ENCODE assay signal across 14 mouse cellular contexts in the genomic region with DNA sequence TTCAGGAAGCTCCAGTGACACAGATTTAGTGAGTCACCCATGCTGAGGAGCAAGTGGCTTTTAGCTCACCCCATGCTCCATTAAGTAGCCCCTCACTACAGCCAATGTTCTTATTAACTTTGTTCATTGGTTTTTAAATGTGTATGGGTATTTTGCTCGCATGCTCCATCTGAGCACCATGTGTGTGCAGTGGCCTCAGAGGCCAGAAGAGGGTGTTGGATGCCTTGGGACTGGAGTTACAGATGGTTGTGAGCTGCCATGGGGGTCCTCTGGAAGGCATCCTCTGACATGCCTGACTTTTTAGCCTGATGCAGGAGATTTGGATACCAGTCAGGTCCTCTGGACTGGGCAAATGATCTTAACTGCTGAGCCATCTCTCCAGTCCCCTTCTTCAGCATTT. TPM values are rescaled to one million over a fixed set of nuclear protein-coding genes. Genes with fewer than 3 reads are reported as not detected.
DNase-seq lines count a peak whose midpoint lies in the region; ATAC-seq and TF ChIP-seq lines count a peak whose summit lies in the region.
"Had no signal": no experiment of that assay in that cellular context is flagged by ENCODE, and none has a peak within 500 bp of the region (broad histone marks: within the 10 kb centered on the region; RNA-seq: fewer than 3 reads in every experiment).

No protein-coding gene starts in this region.

- H3K9ac ChIP-seq in heart, adult 2 months (ENCODE audit: low read depth, low read length): no peak overlapping the region
- no peak overlapping the region for H3K9ac ChIP-seq in heart, embryonic 11.5 days (ENCODE audit: low read depth, low read length)
- H3K9ac ChIP-seq in neural tube, embryonic 15.5 days (replicated peaks): no peak overlapping the region
- H3K9ac ChIP-seq in forebrain, embryonic 15.5 days (replicated peaks): no peak overlapping the region
- H3K9ac ChIP-seq: liver, embryonic 13.5 days had no signal

- no peaks in the 10 kb centered on the region for H3K36me3 ChIP-seq in heart, adult 2 months (ENCODE audit: control insufficient read depth, insufficient read depth, low read length)
- H3K36me3 ChIP-seq in heart, embryonic 11.5 days (ENCODE audit: control insufficient read depth, insufficient read depth, low read length): no peaks in the 10 kb centered on the region
- H3K36me3 ChIP-seq in neural tube, embryonic 15.5 days: no peaks in the 10 kb centered on the region
- H3K36me3 ChIP-seq in forebrain, embryonic 15.5 days: no peaks in the 10 kb centered on the region
- H3K36me3 ChIP-seq: liver, embryonic 13.5 days had no signal

- no peak overlapping the region for H3K4me2 ChIP-seq in heart, embryonic 11.5 days
- H3K4me2 ChIP-seq in neural tube, embryonic 15.5 days: no peak overlapping the region
- H3K4me2 ChIP-seq in forebrain, embryonic 15.5 days (replicated peaks): no peak overlapping the region
- H3K4me2 ChIP-seq: liver, embryonic 13.5 days; midbrain, embryonic 11.5 days had no signal

- intact Hi-C loops in heart, adult 2 months (cut with DNase I): no loop called here

- H3K4me3 ChIP-seq in heart, adult 2 months: no peak overlapping the region
- H3K4me3 ChIP-seq in heart, embryonic 11.5 days (ENCODE audit: low read depth, low read length): no peak overlapping the region
- H3K4me3 ChIP-seq in layer of hippocampus, adult 2 months: no peak overlapping the region
- no peak overlapping the region for H3K4me3 ChIP-seq in neural tube, embryonic 15.5 days (replicated peaks)
- no peak overlapping the region for H3K4me3 ChIP-seq in forebrain, embryonic 15.5 days
- H3K4me3 ChIP-seq: erythroblast, embryonic 14.5 days; liver, embryonic 13.5 days had no signal

- ATAC-seq in heart, embryonic 11.5 days (replicated peaks; ENCODE audit: insufficient number of reproducible peaks, low FRiP score, low TSS enrichment): no peak
- no peak for ATAC-seq in neural tube, embryonic 15.5 days (ENCODE audit: low FRiP score)
- no peak for ATAC-seq in forebrain, embryonic 15.5 days (replicated peaks)

- no peak for TF ChIP-seq POLR2A in heart, adult 2 months (IDR thresholded peaks at IDR 0.05; ENCODE audit: insufficient read depth, low read depth, low read length)

- DNase-seq in heart, adult 2 months: no peak
- DNase-seq in layer of hippocampus, adult 2 months (ENCODE audit: low spot score in 2 of 2): no peak
- DNase-seq in layer of hippocampus, postnatal 36 days: no peak
- DNase-seq in neural tube, embryonic 10.5 days (ENCODE audit: extremely low spot score, low spot score): no peak
- DNase-seq in right cerebral cortex, postnatal 4 days: no peak
- DNase-seq: cerebellum, adult 8-10 months; gastrocnemius, postnatal 36 days; liver, embryonic 13.5 days; thymus, postnatal 14 days had no signal

- peaks cover 7% of the 10 kb centered on the region for H3K4me1 ChIP-seq in heart, adult 2 months (ENCODE audit: control insufficient read depth, insufficient read depth, low read length)
- H3K4me1 ChIP-seq in heart, embryonic 11.5 days (ENCODE audit: control insufficient read depth, insufficient read depth, low read length): no peaks in the 10 kb centered on the region
- peaks cover 4% of the 10 kb centered on the region for H3K4me1 ChIP-seq in neural tube, embryonic 15.5 days
- peaks cover 4% of the 10 kb centered on the region for H3K4me1 ChIP-seq in forebrain, embryonic 15.5 days

- H3K27me3 ChIP-seq in heart, adult 2 months (ENCODE audit: control insufficient read depth, insufficient read depth, low read length): no peaks in the 10 kb centered on the region
- H3K27me3 ChIP-seq in heart, embryonic 11.5 days (ENCODE audit: control insufficient read depth, insufficient read depth, low read length): no peaks in the 10 kb centered on the region
- no peaks in the 10 kb centered on the region for H3K27me3 ChIP-seq in neural tube, embryonic 15.5 days (replicated peaks)
- H3K27me3 ChIP-seq in forebrain, embryonic 15.5 days: no peaks in the 10 kb centered on the region
- H3K27me3 ChIP-seq: liver, embryonic 13.5 days had no signal

- peak; percentile 18; the same call in 1 of the 2 replicates for TF ChIP-seq CTCF in heart, adult 2 months (IDR thresholded peaks at IDR 0.05)
- peak; percentile 27; the same call in 1 of the 2 replicates for TF ChIP-seq CTCF in layer of hippocampus, adult 2 months (conservative IDR thresholded peaks at IDR 0.05)

- H3K79me2 ChIP-seq in heart, adult 2 months (replicated peaks; ENCODE audit: control insufficient read depth, insufficient read depth, low read length): no peaks in the 10 kb centered on the region

- H3K9me3 ChIP-seq in heart, embryonic 11.5 days (replicated peaks; ENCODE audit: control insufficient read depth, low read length): no peaks in the 10 kb centered on the region
- H3K9me3 ChIP-seq in neural tube, embryonic 15.5 days (replicated peaks): no peaks in the 10 kb centered on the region
- no peaks in the 10 kb centered on the region for H3K9me3 ChIP-seq in forebrain, embryonic 15.5 days
- H3K9me3 ChIP-seq: liver, embryonic 13.5 days had no signal

- no peak for TF ChIP-seq EP300 in heart, adult 2 months (IDR thresholded peaks at IDR 0.05; ENCODE audit: insufficient read depth, low read depth, low read length)

- peak overlapping the region; percentile 65 for H3K27ac ChIP-seq in heart, adult 2 months
- no peak overlapping the region for H3K27ac ChIP-seq in heart, embryonic 11.5 days (ENCODE audit: low read depth, low read length)
- H3K27ac ChIP-seq in layer of hippocampus, adult 2 months: peak overlapping the region; percentile 65; the same call in 1 of the 2 replicates
- 0 out of 2 replicates have a peak overlapping the region, but pooled peaks have one; percentile 23 for H3K27ac ChIP-seq in neural tube, embryonic 15.5 days (replicated peaks)
- no peak overlapping the region for H3K27ac ChIP-seq in forebrain, embryonic 15.5 days (replicated peaks)
- H3K27ac ChIP-seq: liver, embryonic 13.5 days had no signal

- 76% methylated on average over 1 of the region's 1 CpGs for WGBS in heart, adult 2 months
- WGBS in heart, embryonic 11.5 days (ENCODE audit: insufficient replicate concordance): 52% methylated on average over 1 of the region's 1 CpGs
- 86% methylated on average over 1 of the region's 1 CpGs for WGBS in neural tube, embryonic 15.5 days
- 71% methylated on average over 1 of the region's 1 CpGs for WGBS in forebrain, embryonic 15.5 days

RNA-seq across cellular contexts. Expression of gene Eif4h, which starts 4.8 kb away (rescaled TPM):
- total RNA-seq in heart, adult 2 months (2021): 100 to 1,000 TPM; 126 to 137 TPM
- polyA plus RNA-seq in heart, adult 2 months (2012; rRNA removed): 131 and 179 TPM in 2 replicates
- 344 and 355 TPM in 2 replicates for polyA plus RNA-seq in heart, embryonic 11.5 days (2014; fragmentation: Nextera tagmentation; extraction: Ambion mirVana)
- total RNA-seq in layer of hippocampus, adult 2 months (2021): 100 to 1,000 TPM; 298 to 323 TPM
- total RNA-seq in layer of hippocampus, postnatal 36 days (2021): 100 to 1,000 TPM; 304 to 317 TPM
- polyA plus RNA-seq in neural tube, embryonic 15.5 days (2015; fragmentation: Nextera tagmentation; extraction: Ambion mirVana): 317 and 361 TPM in 2 replicates
- 405 and 408 TPM in 2 replicates for polyA plus RNA-seq in forebrain, embryonic 15.5 days (2015; fragmentation: Nextera tagmentation; extraction: Ambion mirVana)

RNA-seq across cellular contexts. Expression of gene Lat2, which starts 29.3 kb away (rescaled TPM):
- total RNA-seq in heart, adult 2 months (2021): 1 to 10 TPM; 1.1 to 1.6 TPM
- polyA plus RNA-seq in heart, adult 2 months (2012; rRNA removed): 2.0 and 3.3 TPM in 2 replicates
- polyA plus RNA-seq in heart, embryonic 11.5 days (2014; fragmentation: Nextera tagmentation; extraction: Ambion mirVana): 1.9 and 3.5 TPM in 2 replicates
- 1 to 10 TPM; 2.2 to 3.0 TPM for total RNA-seq in layer of hippocampus, adult 2 months (2021)
- 1 to 10 TPM; 3.4 to 3.7 TPM for total RNA-seq in layer of hippocampus, postnatal 36 days (2021)
- 3.4 and 3.9 TPM in 2 replicates for polyA plus RNA-seq in neural tube, embryonic 15.5 days (2015; fragmentation: Nextera tagmentation; extraction: Ambion mirVana)
- 2.6 and 4.4 TPM in 2 replicates for polyA plus RNA-seq in forebrain, embryonic 15.5 days (2015; fragmentation: Nextera tagmentation; extraction: Ambion mirVana)

RNA-seq across cellular contexts. Expression of gene Limk1, which starts 44.3 kb away (rescaled TPM):
- total RNA-seq in heart, adult 2 months (2021): 1 to 10 TPM; 4.0 to 5.0 TPM
- 7.3 and 8.1 TPM in 2 replicates for polyA plus RNA-seq in heart, adult 2 months (2012; rRNA removed)
- polyA plus RNA-seq in heart, embryonic 11.5 days (2014; fragmentation: Nextera tagmentation; extraction: Ambion mirVana): 2.6 and 3.3 TPM in 2 replicates
- 10 to 100 TPM; 39.9 to 40.5 TPM for total RNA-seq in layer of hippocampus, adult 2 months (2021)
- total RNA-seq in layer of hippocampus, postnatal 36 days (2021): 10 to 100 TPM; 39.1 to 40.1 TPM
- polyA plus RNA-seq in neural tube, embryonic 15.5 days (2015; fragmentation: Nextera tagmentation; extraction: Ambion mirVana): 22.7 and 27.1 TPM in 2 replicates
- 16.0 and 16.9 TPM in 2 replicates for polyA plus RNA-seq in forebrain, embryonic 15.5 days (2015; fragmentation: Nextera tagmentation; extraction: Ambion mirVana)

Comparison
In these comparisons a context has a peak if more than half of its experiments do, and no peak if none do; other contexts are left out.
1. H3K27ac ChIP-seq: peak in heart, adult 2 months (single experiment), layer of hippocampus, adult 2 months (single experiment) and neural tube, embryonic 15.5 days (single experiment); none in heart, embryonic 11.5 days (single experiment) and forebrain, embryonic 15.5 days (single experiment).